Mouse (Mus musculus) forebrain, postnatal 0 days (tissue): Measurements from ENCODE around the gene Il13ra1. TPM values are rescaled to one million over a fixed set of nuclear protein-coding genes. Genes with fewer than 3 reads are reported as not detected.

Experiments used
- ATAC-seq: fragments of 200-750 bp; cut with Nextera tagmentation; 2 replicates; pipeline ENCODE4 v1.8.0; 2017; ENCODE audit warnings: mild to moderate bottlenecking, moderate library complexity
- DNase-seq: peaks from one replicate; pipeline ENCODE4 v3.0.0-alpha.2; 2015
- H3K27ac ChIP-seq: fragments of 300-500 bp; sonication (generic); 2 replicates; pipeline ENCODE4 v1.5.1; 2014; ENCODE audit warnings: low read depth, mild to moderate bottlenecking, antibody characterized with exemption, low read length, moderate library complexity, mixed read lengths
- H3K27me3 ChIP-seq: fragments of 300-500 bp; sonication (generic); 2 replicates; pipeline ENCODE4 v1.6.1; 2014; ENCODE audit warnings: mild to moderate bottlenecking, low read length, mixed read lengths; ENCODE audit not compliant: insufficient read depth
- H3K36me3 ChIP-seq: fragments of 300-500 bp; sonication (generic); 2 replicates; pipeline ENCODE4 v1.6.1; 2014; ENCODE audit warnings: mild to moderate bottlenecking, moderate library complexity; ENCODE audit not compliant: insufficient read depth
- H3K4me1 ChIP-seq: fragments of 300-500 bp; sonication (generic); 2 replicates; pipeline ENCODE4 v1.6.1; 2014; ENCODE audit warnings: antibody characterized with exemption; ENCODE audit not compliant: insufficient read depth
- H3K4me2 ChIP-seq: fragments of 300-500 bp; sonication (generic); 2 replicates; pipeline ENCODE4 v1.6.1; 2014; ENCODE audit warnings: low read depth, mild to moderate bottlenecking, moderate library complexity
- H3K4me3 ChIP-seq: fragments of 300-500 bp; sonication (generic); 2 replicates; pipeline ENCODE4 v1.5.1; 2014; ENCODE audit warnings: low read depth, low read length, mixed read lengths
- H3K9ac ChIP-seq: fragments of 300-500 bp; sonication (generic); 2 replicates; pipeline ENCODE4 v1.6.1; 2014; ENCODE audit warnings: mild to moderate bottlenecking
- H3K9me3 ChIP-seq: fragments of 300-500 bp; sonication (generic); 2 replicates; pipeline ENCODE4 v1.6.1; 2016; ENCODE audit warnings: low read length
- CTCF ChIP-seq: sonication (generic); IDR thresholded peaks from 2 replicates; pipeline ENCODE4 v1.5.1; 2016; ENCODE audit warnings: antibody characterized with exemption, control low read depth, low read depth
- WGBS: fragments of 180-500 bp; shearing (Covaris S2); extraction: QIAGEN DNeasy Blood & Tissue Kit; methylation state at CpG from one replicate; pipeline ENCODE4 v1.1.7; 2014; 5-methylcytosine and 5-hydroxymethylcytosine counted together
- polyA plus RNA-seq: library from polyadenylated mRNA; unstranded; fragments of >200 nt; fragmentation: Nextera tagmentation; extraction: Ambion mirVana; gene quantifications from 2 replicates; pipeline ENCODE4 v1.2.1, GENCODE M21; 2015
- total RNA-seq: library from RNA; depleted of rRNA; stranded (reverse); fragments of >200 nt; gene quantifications from 2 replicates; pipeline ENCODE4 v1.2.3, GENCODE M21; 2014

Il13ra1 gene
- total and polyA plus RNA-seq, 2 experiments from 2014 or later, result 6.7 to 10.5 TPM

- Histone ChIP-seq H3K4me2 (no peak overlapping the region), H3K4me1 (no peaks in the 10 kb centered on the region), H3K27ac (no peak overlapping the region), H3K27me3 (no peaks in the 10 kb centered on the region), H3K36me3 (no peaks in the 10 kb centered on the region), H3K4me3 (no peak overlapping the region), H3K9ac (no peak overlapping the region), H3K9me3 (no peaks in the 10 kb centered on the region)
- no peak for ATAC-seq
- WGBS, result 39% methylated on average over 3 of the region's 3 CpGs
- no peak for TF ChIP-seq CTCF
- DNase-seq, result no peak
Measured at GRCm38 (mm10) chrX:36108601-36109000, 3.3 kb upstream of the Il13ra1 start.

DNA sequence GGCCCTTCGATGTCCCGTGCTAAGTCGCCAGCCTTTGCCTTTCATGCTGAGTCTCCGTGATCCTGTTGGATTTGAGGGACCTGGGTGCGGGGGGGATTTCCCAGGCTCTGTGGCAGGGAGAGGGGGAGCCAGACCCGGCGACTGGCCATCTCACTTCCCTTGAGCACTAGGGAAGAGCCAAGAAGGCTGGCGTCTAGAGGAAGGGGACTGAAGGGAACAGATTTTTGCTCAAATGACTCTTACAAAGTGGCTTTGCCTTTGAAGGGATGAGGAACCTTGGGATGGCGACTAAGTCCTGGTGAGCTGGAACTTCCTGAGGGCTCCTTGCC lies 476 bp downstream of the Il13ra1 start:
- DNase-seq (no peak), ATAC-seq (0 out of 2 replicates have a peak, but pooled peaks have one; percentile 2)
- WGBS, result 25% methylated on average over 9 of the region's 9 CpGs

DNA sequence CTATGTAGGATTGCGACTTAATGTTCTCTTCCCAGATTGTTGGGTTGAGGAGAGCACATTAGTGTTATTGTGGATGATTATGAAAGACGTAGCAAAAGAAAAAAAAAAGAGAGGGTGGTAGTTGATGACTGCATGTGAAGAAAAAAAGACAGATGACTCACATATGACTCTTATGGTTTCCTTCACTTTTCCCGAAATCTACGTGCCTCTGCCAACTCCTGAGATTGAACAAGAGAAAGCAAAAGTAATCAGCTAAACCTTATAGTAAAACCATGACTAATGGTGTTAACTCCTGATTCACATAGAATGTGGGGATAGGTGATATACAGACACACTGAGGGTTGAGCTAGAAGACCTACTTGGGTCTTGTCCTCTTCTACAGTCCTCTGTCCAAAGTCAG lies 3.3 kb downstream of the Il13ra1 start:
- no peaks in the 10 kb centered on the region for H3K27me3 ChIP-seq
- no peak overlapping the region for H3K27ac ChIP-seq
- 86% methylated on average over 4 of the region's 4 CpGs for WGBS
- no peak overlapping the region for H3K4me2 ChIP-seq
- ATAC-seq, result no peak
- H3K9ac ChIP-seq, result no peak overlapping the region
- H3K4me1 ChIP-seq, result no peaks in the 10 kb centered on the region
- H3K36me3 ChIP-seq, result no peaks in the 10 kb centered on the region
- TF ChIP-seq CTCF, result no peak
- H3K9me3 ChIP-seq, result no peaks in the 10 kb centered on the region
- DNase-seq, result no peak
- no peak overlapping the region for H3K4me3 ChIP-seq

More for the DNA sequence above, 476 bp downstream of the Il13ra1 start:
- no peak for TF ChIP-seq CTCF
- peak overlapping the region; percentile 72 for H3K4me2 ChIP-seq
- H3K4me3 ChIP-seq, result peak overlapping the region; percentile 43
- H3K4me1 ChIP-seq, result no peaks in the 10 kb centered on the region
- H3K9ac ChIP-seq, result peak overlapping the region; percentile 39; the same call in 1 of the 2 replicates
- H3K9me3 ChIP-seq, result no peaks in the 10 kb centered on the region
- no peaks in the 10 kb centered on the region for H3K36me3 ChIP-seq
- no peak overlapping the region for H3K27ac ChIP-seq
- no peaks in the 10 kb centered on the region for H3K27me3 ChIP-seq

DNA sequence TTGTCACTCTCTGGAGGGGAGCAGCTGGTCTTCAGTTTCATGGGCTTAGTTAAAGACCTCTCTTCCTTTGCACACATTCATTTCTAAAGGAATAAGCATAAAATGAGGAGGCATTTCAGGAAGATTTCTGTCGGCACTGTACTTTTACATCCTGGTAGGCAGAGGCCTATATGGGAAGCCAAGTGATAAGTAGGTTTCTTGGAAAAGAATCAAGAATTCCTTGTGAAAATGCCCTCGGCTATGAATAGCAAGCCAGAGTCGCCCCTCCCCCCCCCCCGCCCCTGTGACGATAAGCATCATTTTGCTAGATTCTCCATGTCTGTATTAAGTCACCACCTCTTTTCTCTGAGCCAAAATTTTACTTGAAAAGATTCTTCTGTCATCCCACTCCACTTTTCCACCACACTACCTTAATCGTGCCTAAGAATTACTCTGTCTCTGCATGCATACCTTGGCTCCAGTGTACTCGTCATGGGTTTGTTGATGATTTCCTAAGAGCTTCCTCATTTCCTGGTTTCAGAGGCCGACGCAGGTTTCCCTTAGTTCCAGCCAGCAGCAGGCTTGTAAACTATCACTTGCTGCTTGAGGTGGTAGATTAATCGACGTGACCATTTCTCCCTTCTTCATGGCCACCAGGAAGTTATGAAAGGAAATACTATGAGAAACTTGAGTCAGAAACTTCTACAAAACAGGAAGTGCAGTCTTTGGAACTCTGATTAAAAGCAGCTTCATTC lies 17.3 kb downstream of the Il13ra1 start:
- H3K9me3 ChIP-seq, result no peaks in the 10 kb centered on the region
- no peak overlapping the region for H3K4me2 ChIP-seq
- H3K4me1 ChIP-seq, result no peaks in the 10 kb centered on the region
- ATAC-seq (no peak), DNase-seq (no peak)
- H3K9ac ChIP-seq, result no peak overlapping the region
- H3K27me3 ChIP-seq, result no peaks in the 10 kb centered on the region
- H3K27ac ChIP-seq, result no peak overlapping the region
- WGBS, result 76% methylated on average over 11 of the region's 11 CpGs
- H3K36me3 ChIP-seq, result no peaks in the 10 kb centered on the region
- no peak overlapping the region for H3K4me3 ChIP-seq
- TF ChIP-seq CTCF, result no peak

DNA sequence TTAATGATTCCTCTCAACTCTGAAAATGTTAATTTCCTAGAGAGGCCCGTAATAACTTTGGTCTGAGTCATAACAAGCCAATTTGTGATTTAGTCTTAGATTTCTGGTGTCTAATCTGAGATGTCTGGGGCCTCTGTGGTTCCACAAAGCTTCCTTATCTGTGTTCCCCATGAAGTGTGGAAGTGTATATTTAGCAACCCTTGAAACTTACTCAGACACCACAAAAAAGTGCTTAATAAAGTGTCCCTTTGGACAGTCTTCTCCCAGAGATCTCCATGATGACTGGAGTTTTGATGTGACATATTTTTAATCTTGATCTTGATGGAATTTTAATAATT lies 17.8 kb downstream of the Il13ra1 start:
- Histone ChIP-seq H3K9me3 (no peaks in the 10 kb centered on the region), H3K36me3 (no peaks in the 10 kb centered on the region), H3K27me3 (no peaks in the 10 kb centered on the region), H3K9ac (no peak overlapping the region), H3K4me2 (no peak overlapping the region), H3K4me1 (no peaks in the 10 kb centered on the region), H3K4me3 (no peak overlapping the region), H3K27ac (no peak overlapping the region)
- DNase-seq, result no peak
- TF ChIP-seq CTCF, result no peak
- WGBS, result 66% methylated on average over 1 of the region's 1 CpGs
- no peak for ATAC-seq

- WGBS, result 74% methylated on average over 1 of the region's 1 CpGs
- H3K27me3 ChIP-seq, result no peaks in the 10 kb centered on the region
- H3K9me3 ChIP-seq, result no peaks in the 10 kb centered on the region
- H3K4me3 ChIP-seq, result no peak overlapping the region
- no peak overlapping the region for H3K27ac ChIP-seq
- no peak for TF ChIP-seq CTCF
- no peaks in the 10 kb centered on the region for H3K36me3 ChIP-seq
- ATAC-seq (no peak), DNase-seq (no peak)
- no peak overlapping the region for H3K9ac ChIP-seq
- no peaks in the 10 kb centered on the region for H3K4me1 ChIP-seq
- H3K4me2 ChIP-seq, result no peak overlapping the region
Measured at GRCm38 (mm10) chrX:36136346-36136745, 24.4 kb downstream of the Il13ra1 start.

DNA sequence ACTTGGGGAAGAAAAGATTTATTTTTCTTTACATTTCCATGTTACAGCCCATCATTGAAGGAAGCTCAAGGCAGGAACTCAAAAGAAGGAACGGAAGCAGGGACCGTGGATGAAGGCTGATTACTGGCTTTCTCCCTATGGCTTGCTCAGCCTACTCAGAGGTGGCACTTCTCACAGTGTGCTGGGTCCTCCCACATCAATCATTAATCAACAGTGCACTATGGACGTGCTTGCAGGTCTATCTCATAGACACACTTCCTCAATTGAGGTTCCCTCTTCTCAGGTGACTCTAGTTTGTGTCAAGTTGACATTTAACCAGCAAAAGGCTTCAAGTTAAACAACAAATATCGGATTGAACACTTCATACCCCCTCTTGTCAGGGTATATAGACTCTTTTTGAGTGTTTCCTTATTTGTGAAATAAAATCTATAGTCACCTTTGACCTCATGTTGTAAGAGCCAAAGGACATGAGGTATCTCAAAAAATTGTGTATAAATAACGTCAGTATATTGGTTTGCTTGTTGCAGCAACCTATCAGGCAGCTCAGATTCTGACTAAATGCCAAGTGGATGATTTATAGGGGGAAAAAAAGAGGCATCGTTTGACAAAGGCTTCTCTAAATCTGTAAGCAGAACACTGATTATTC lies 30.2 kb downstream of the Il13ra1 start:
- H3K4me1 ChIP-seq, result no peaks in the 10 kb centered on the region
- no peaks in the 10 kb centered on the region for H3K27me3 ChIP-seq
- no peak overlapping the region for H3K4me2 ChIP-seq
- H3K36me3 ChIP-seq, result no peaks in the 10 kb centered on the region
- ATAC-seq (no peak), DNase-seq (no peak)
- H3K9ac ChIP-seq, result no peak overlapping the region
- TF ChIP-seq CTCF, result no peak
- 74% methylated on average over 6 of the region's 6 CpGs for WGBS
- H3K27ac ChIP-seq, result no peak overlapping the region
- H3K9me3 ChIP-seq, result no peaks in the 10 kb centered on the region
- no peak overlapping the region for H3K4me3 ChIP-seq
